Mouse (Mus musculus) gastrocnemius, postnatal 10 days (tissue): ENCODE data around the gene Bsg. TPM values are rescaled to one million over a fixed set of nuclear protein-coding genes. Genes with fewer than 3 reads are reported as not detected.
"Not testable (repeated sequence)": the region's sequence is repeated elsewhere in the genome, so short reads cannot be mapped to it uniquely, and the experiment has no call there.

ENCODE experiments used
- DNase-seq: peaks from one replicate; pipeline ENCODE4 v3.0.0; 2021; ENCODE audit warnings: mixed read lengths
- total RNA-seq, 2 experiments: library from RNA; stranded (reverse); gene quantifications; 2 replicates each; pipeline ENCODE4 v1.2.3; 2021

Gene Bsg
- total RNA-seq, 2 experiments from 2014 or later = 420 to 439 TPM

GRCm38 (mm10) chr10:79733847-79734246 is 29.6 kb downstream of the Bsg start:
- no peak for DNase-seq

- no peak for DNase-seq
Observed at GRCm38 (mm10) chr10:79735361-79735760, 31.1 kb downstream of the Bsg start.

DNA sequence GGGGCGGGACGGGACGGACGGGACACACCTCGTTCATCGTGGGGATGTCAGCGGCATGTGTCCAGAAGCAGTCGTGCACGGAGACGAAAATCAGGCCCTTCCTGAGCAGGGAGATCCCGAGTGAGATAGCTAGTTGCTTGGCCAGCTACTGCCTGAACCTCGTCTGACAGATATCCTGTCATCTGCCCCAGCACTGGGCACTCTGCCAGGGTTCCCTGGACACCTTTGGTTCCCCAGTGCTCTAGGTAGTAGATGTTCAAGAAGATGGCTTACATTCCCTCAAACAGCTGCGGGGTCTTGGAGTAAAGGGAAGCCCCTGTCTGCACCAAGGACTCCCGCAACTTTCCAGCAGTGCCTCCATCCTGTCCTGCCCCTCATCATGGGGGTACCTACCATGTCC is 32.4 kb downstream of the Bsg start:
- DNase-seq = no peak

GRCm38 (mm10) chr10:79738259-79738658 is 34.0 kb downstream of the Bsg start:
- DNase-seq = no peak

GRCm38 (mm10) chr10:79739234-79739633 is 34.9 kb downstream of the Bsg start:
- DNase-seq = no peak

DNA sequence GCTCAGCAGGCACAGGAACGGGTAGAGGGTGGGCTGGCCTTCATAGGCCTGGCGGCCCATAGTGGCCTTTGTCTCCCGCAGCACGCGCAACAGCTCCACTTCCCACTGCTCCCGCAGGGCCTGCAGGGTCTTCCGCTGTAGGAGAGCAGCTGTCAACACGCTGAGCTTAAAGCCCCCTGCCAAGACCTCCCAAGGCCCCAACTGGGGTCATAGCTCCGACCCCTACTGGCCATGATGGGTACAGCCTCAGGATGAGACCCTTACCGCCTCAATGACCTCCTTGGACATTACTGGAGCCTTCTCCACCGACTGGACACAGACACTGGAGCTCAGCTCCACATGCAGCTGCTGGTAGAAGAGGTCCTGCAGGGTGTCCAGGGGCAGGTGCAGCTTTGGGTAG is 36.6 kb downstream of the Bsg start:
- DNase-seq = no peak

GRCm38 (mm10) chr10:79743161-79743560 is 38.9 kb downstream of the Bsg start:
- no peak for DNase-seq

- DNase-seq = no peak
Observed at GRCm38 (mm10) chr10:79743650-79744365, 39.5 kb downstream of the Bsg start.

DNA sequence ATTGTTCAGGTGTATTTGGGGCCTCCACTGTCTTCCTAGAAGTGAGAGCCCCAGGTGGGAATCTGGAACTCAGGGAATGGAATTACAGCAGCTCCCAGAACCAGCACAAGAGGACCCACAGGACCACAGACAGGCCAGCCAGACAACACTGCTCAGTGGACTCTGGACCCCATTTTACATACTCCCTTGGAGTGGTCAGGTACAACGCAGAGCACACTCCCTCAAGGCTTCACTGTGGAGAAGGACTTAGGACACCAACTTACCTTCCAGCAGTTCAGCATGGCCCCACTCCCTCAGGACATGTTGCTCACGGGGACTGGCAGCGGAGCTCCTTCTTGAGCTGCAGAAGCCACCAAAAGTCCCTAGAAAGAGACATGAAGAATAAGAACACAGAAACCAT is 41.1 kb downstream of the Bsg start:
- DNase-seq = no peak

- peak; percentile 92 for DNase-seq
Observed at GRCm38 (mm10) chr10:79745898-79746773, 41.8 kb downstream of the Bsg start, which contains the start of gene Polrmt. Gene Polrmt, minus strand, starts transcription at chr10:79746581.

- no peak for DNase-seq
Observed at GRCm38 (mm10) chr10:79746774-79747151, 42.5 kb downstream of the Bsg start.

DNA sequence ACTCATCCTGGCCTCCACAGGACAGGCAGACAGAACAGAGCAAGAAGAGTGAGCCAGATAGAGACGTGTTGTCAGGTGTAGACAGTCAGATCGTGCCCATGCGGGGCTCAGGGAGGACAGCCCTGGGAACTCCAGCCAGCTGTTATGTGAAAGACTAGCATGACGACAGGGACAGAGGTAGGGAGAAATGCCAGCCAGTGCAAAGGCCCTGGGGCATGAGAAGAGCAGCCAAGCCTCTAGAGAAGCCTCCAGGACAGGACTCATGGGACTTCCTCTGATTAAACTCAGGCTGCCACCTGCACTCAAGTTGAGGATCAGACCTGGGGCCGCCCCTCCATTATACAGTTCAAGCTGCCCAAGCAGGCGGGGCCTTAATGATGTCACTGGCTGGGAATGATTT is 44.2 kb downstream of the Bsg start:
- DNase-seq = no peak

GRCm38 (mm10) chr10:79754856-79755516 is 50.7 kb downstream of the Bsg start, which contains the start of gene Fgf22:
Gene Fgf22, plus strand, starts transcription at chr10:79755076.
- peak; percentile 77 for DNase-seq

- DNase-seq = no peak
Observed at GRCm38 (mm10) chr10:79755854-79756253, 51.6 kb downstream of the Bsg start.

DNA sequence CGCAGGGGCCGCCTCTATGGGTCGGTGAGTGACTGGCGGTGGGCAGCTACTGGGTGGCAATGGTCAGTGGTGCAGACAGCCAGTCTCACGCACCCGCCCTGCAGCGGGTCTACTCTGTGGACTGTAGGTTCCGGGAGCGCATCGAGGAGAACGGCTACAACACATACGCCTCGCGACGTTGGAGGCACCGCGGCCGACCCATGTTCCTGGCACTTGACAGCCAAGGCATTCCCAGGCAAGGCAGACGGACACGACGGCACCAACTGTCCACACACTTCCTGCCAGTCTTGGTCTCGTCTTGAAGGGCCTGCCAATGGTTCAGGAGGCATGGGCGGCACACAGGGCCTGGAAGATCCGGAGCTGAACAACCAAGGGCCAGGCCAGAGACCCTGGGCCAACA is 52.4 kb downstream of the Bsg start:
- no peak for DNase-seq

DNA sequence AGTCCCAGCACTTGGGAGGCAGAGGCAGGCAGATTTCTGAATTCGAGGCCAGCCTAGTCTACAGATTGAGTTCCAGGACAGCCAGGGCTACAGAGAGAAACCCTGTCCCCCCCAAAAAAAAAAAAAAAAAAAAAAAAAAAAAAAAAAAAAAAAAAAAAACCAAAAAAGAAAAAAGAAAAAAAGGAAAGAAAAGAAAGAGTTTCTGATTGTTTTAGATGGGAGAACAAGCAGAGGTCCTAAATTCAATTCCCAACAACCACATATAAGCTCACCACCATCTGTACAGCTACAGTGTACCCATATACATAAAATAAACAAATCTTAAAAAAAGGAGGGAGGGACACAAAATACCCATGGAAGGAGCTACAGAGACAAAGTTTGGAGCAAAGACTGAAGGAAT is 55.4 kb downstream of the Bsg start:
- not testable (repeated sequence) for DNase-seq

- no peak for DNase-seq
Observed at GRCm38 (mm10) chr10:79760603-79761143, 56.4 kb downstream of the Bsg start.

Other genes with a start within 250 kb of the Bsg start
- not detected for gene Vmn2r83, start 235.8 kb upstream of the Bsg start, total RNA-seq
- 1 to 10 TPM; 2.3 to 2.6 TPM for gene Plpp2, start 170.7 kb upstream of the Bsg start, total RNA-seq
- gene Mier2, start 149.3 kb upstream of the Bsg start, total RNA-seq = 10 to 100 TPM; 16.1 to 18.2 TPM
- not detected for gene Theg, start 117.2 kb upstream of the Bsg start, total RNA-seq
- under 1 TPM; 0.07 to 0.16 TPM for gene C2cd4c, start 90.5 kb upstream of the Bsg start, total RNA-seq
- 1 to 10 TPM; 2.7 to 5.3 TPM for gene Shc2, start 66.6 kb upstream of the Bsg start, total RNA-seq
- under 1 TPM; 0.26 to 0.97 TPM for gene Odf3l2, start 58.8 kb upstream of the Bsg start, total RNA-seq
- gene Madcam1, start 39.9 kb upstream of the Bsg start, total RNA-seq = not detected
- 10 to 100 TPM; 18.3 to 18.7 TPM for gene Tpgs1, start 35.1 kb upstream of the Bsg start, total RNA-seq
- 100 to 1,000 TPM; 265 to 287 TPM for gene Cdc34, start 22.3 kb upstream of the Bsg start, total RNA-seq
- 1 to 10 TPM; 2.3 to 2.7 TPM for gene Gzmm, start 15.5 kb upstream of the Bsg start, total RNA-seq
- gene Hcn2, start 12.1 kb downstream of the Bsg start, total RNA-seq = under 1 TPM; 0.86 to 0.96 TPM
- gene Polrmt, start 42.1 kb downstream of the Bsg start, total RNA-seq = 10 to 100 TPM; 20.8 to 24.6 TPM
- not detected for gene Fgf22, start 50.6 kb downstream of the Bsg start, total RNA-seq
- 10 to 100 TPM; 35.2 to 36.1 TPM for gene Rnf126, start 62.5 kb downstream of the Bsg start, total RNA-seq
- 1 to 10 TPM; 1.1 to 1.6 TPM for gene Fstl3, start 72.8 kb downstream of the Bsg start, total RNA-seq
- gene Prss57, start 86.5 kb downstream of the Bsg start, total RNA-seq = under 1 TPM in 1 of 2 experiments, not detected in 1; 0.11 TPM
- 10 to 100 TPM; 26.6 to 36.8 TPM for gene Palm, start 89.1 kb downstream of the Bsg start, total RNA-seq
- under 1 TPM in 1 of 2 experiments, not detected in 1; 0.54 TPM for gene Misp, start 116.5 kb downstream of the Bsg start, total RNA-seq
- 100 to 1,000 TPM in 1 of 2 experiments, 10 to 100 TPM in 1; 75.2 to 110 TPM for gene Ptbp1, start 149.9 kb downstream of the Bsg start, total RNA-seq
- 1 to 10 TPM in 1 of 2 experiments, not detected in 1; 2.1 TPM for gene Prtn3, start 170.0 kb downstream of the Bsg start, total RNA-seq
- gene Plppr3, start 170.1 kb downstream of the Bsg start, total RNA-seq = 1 to 10 TPM in 1 of 2 experiments, under 1 TPM in 1; 0.49 to 1.6 TPM
- 1 to 10 TPM in 1 of 2 experiments, not detected in 1; 1.9 TPM for gene Elane, start 181.8 kb downstream of the Bsg start, total RNA-seq
- 10 to 100 TPM; 21.5 to 22.8 TPM for gene Cfd, start 186.4 kb downstream of the Bsg start, total RNA-seq
- gene Med16, start 204.4 kb downstream of the Bsg start, total RNA-seq = 10 to 100 TPM; 39.6 to 43.8 TPM
- not detected for gene Gm26602, start 206.4 kb downstream of the Bsg start, total RNA-seq
- gene Kiss1r, start 212.5 kb downstream of the Bsg start, total RNA-seq = under 1 TPM; 0.23 to 0.59 TPM
- gene R3hdm4, start 216.7 kb downstream of the Bsg start, total RNA-seq = 100 to 1,000 TPM; 101 to 108 TPM
- 1 to 10 TPM; 2.6 to 4.1 TPM for gene Arid3a, start 222.6 kb downstream of the Bsg start, total RNA-seq